Mouse (Mus musculus): Measurements from ENCODE around the gene Slc5a4a.

- no peak for TF ChIP-seq POLR2A (IDR thresholded peaks at IDR 0.05; ENCODE audit: borderline replicate concordance, insufficient read depth, low read length)
- no peak for TF ChIP-seq CTCF (IDR thresholded peaks at IDR 0.05; ENCODE audit: borderline replicate concordance, insufficient read depth, low read depth, low read length)
Measured at GRCm38 (mm10) chr10:76217056-76217455, 69.8 kb downstream of the Slc5a4a start.
